Mouse (Mus musculus) myocyte (in vitro differentiated cells): ENCODE measurements at regions not wholly inside any gene's neighbourhood (a gene's known extent, or its start where the extent isn't known, plus 50 kb on each side); places are given as distances from the start of the nearest gene placed in this dataset.

ENCODE experiments used
- H3K27me3 ChIP-seq: one replicate; pipeline ENCODE4 v1.6.1; 2011; ENCODE audit not compliant: control insufficient read depth, insufficient read depth, insufficient read length
- H3K36me3 ChIP-seq: one replicate; pipeline ENCODE4 v1.6.1; 2011; ENCODE audit not compliant: control insufficient read depth, insufficient read depth
- H3K4me2 ChIP-seq: one replicate; pipeline ENCODE4 v1.6.1; 2011; ENCODE audit warnings: low read depth, control low read depth
- H3K4me3 ChIP-seq: one replicate; pipeline ENCODE4 v1.5.1; 2011; ENCODE audit warnings: mild to moderate bottlenecking, control low read depth, moderate library complexity
- H3K79me2 ChIP-seq: one replicate; pipeline ENCODE4 v1.6.1; 2011; ENCODE audit not compliant: control insufficient read depth, insufficient read depth
- H3ac ChIP-seq: one replicate; pipeline ENCODE4 v1.6.1; 2011; ENCODE audit not compliant: control insufficient read depth, insufficient read length
- CEBPB ChIP-seq: IDR thresholded peaks from 2 replicates; pipeline ENCODE4 v1.6.1; 2011; ENCODE audit warnings: mild to moderate bottlenecking, moderate library complexity; ENCODE audit not compliant: poor library complexity, insufficient read depth, severe bottlenecking
- E2F4 ChIP-seq: IDR thresholded peaks from one replicate; pipeline ENCODE4 v1.6.1; 2011; ENCODE audit warnings: mild to moderate bottlenecking, control low read depth, moderate library complexity; ENCODE audit not compliant: insufficient read depth
- MAX ChIP-seq: IDR thresholded peaks from one replicate; pipeline ENCODE4 v1.6.1; 2011; ENCODE audit warnings: low read depth, mild to moderate bottlenecking, control low read depth
- MYOD1 ChIP-seq, 3 experiments: IDR thresholded peaks; one replicate each; pipeline ENCODE4 v1.6.1; 2011; ENCODE audit warnings: control low read depth in 2 of 3, low read depth in 2 of 3, mild to moderate bottlenecking in 2 of 3, moderate library complexity in 1 of 3; ENCODE audit not compliant: insufficient read length in 2 of 3, control insufficient read depth in 1 of 3
- MYOG ChIP-seq, 3 experiments: IDR thresholded peaks; one replicate each; pipeline ENCODE4 v1.6.1; 2011; ENCODE audit warnings: control low read depth in 2 of 3, low read depth in 2 of 3, mild to moderate bottlenecking in 2 of 3; ENCODE audit not compliant: insufficient read length in 2 of 3, control insufficient read depth in 1 of 3, insufficient read depth in 1 of 3
- POLR2A ChIP-seq: IDR thresholded peaks from one replicate; pipeline ENCODE4 v1.6.1; 2011; ENCODE audit warnings: low read depth, mild to moderate bottlenecking, control low read depth, moderate library complexity; ENCODE audit not compliant: insufficient read length
- POLR2AphosphoS2 ChIP-seq: IDR thresholded peaks from one replicate; pipeline ENCODE4 v1.6.1; 2011; ENCODE audit warnings: low read depth, control low read depth; ENCODE audit not compliant: insufficient read length
- REST ChIP-seq: IDR thresholded peaks from one replicate; pipeline ENCODE4 v1.6.1; 2011; ENCODE audit warnings: mild to moderate bottlenecking, control low read depth, moderate library complexity; ENCODE audit not compliant: insufficient read depth, insufficient read length
- SRF ChIP-seq: IDR thresholded peaks from one replicate; pipeline ENCODE4 v1.6.1; 2011; ENCODE audit warnings: low read depth; ENCODE audit not compliant: control insufficient read depth, insufficient read length
- TCF12 ChIP-seq: IDR thresholded peaks from one replicate; pipeline ENCODE4 v1.6.1; 2011; ENCODE audit warnings: mild to moderate bottlenecking, control low read depth; ENCODE audit not compliant: poor library complexity, insufficient read depth, severe bottlenecking
- TCF3 ChIP-seq: IDR thresholded peaks from one replicate; pipeline ENCODE4 v1.6.1; 2011; ENCODE audit warnings: low read depth, control low read depth; ENCODE audit not compliant: insufficient read length
- USF1 ChIP-seq: IDR thresholded peaks from one replicate; pipeline ENCODE4 v1.6.1; 2011; ENCODE audit warnings: low read depth, mild to moderate bottlenecking, control low read depth, moderate library complexity

DNA sequence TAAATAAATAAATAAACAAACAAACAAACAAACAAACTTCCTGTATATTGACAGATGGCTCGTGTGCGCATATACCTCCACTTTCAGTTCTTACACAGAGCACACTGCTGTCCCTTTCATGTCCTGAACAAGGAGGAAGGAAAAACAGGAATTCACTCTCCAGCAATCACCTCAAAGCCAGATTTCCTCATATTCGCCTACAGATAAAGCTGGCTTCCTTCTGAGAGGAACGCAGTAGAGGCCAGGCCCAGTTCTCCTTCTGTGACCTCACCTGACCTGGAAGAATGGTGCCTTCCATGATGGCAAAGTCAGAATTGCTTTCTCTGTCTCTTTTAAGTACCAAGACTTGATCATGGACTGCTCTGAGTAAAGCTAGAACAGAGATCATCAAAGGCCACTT is 98.1 kb upstream of the Myo10 start:
- TF ChIP-seq MAX (no peak), MYOG (IDR thresholded peaks at IDR 0.05; ENCODE audit: control insufficient read depth in 1 of 3, insufficient read depth in 1 of 3, insufficient read length in 2 of 3, low read depth in 2 of 3) (no peak), POLR2AphosphoS2 (no peak), E2F4 (no peak), POLR2A (no peak)
- Histone ChIP-seq H3K79me2 (no peaks in the 10 kb centered on the region), H3ac (no peak overlapping the region), H3K4me3 (no peak overlapping the region), H3K27me3 (no peaks in the 10 kb centered on the region), H3K4me2 (no peak overlapping the region), H3K36me3 (no peaks in the 10 kb centered on the region)

DNA sequence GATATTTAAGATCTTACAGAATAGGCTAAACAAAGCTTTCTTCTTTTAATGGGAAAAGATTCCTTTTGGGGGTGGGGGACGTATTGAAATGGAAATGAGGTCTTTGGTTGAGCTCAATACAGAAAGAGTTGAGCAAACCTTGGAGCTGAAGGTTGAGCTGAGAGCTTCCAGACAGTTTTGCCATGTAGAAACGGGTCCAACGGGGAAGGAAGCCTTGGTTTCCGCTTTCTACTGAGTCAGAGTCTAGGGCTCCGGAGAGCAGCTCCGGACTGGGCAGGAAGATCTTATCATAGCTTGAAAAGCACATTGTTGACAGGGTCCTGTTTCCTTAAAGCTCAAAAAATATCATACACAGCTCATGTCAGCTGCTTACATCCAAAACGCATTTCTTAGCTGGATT is 97.0 kb upstream of the Myo10 start:
- H3K4me2 ChIP-seq: no peak overlapping the region
- no peaks in the 10 kb centered on the region for H3K79me2 ChIP-seq
- no peak overlapping the region for H3ac ChIP-seq
- H3K4me3 ChIP-seq: no peak overlapping the region
- no peaks in the 10 kb centered on the region for H3K27me3 ChIP-seq
- TF ChIP-seq E2F4 (no peak), MYOD1 (IDR thresholded peaks at IDR 0.05; ENCODE audit: control insufficient read depth in 1 of 3, insufficient read length in 2 of 3, low read depth in 2 of 3) (no peak), TCF12 (no peak), POLR2A (no peak), SRF (no peak), MYOG (IDR thresholded peaks at IDR 0.05; ENCODE audit: control insufficient read depth in 1 of 3, insufficient read depth in 1 of 3, insufficient read length in 2 of 3, low read depth in 2 of 3) (no peak), CEBPB (no peak), USF1 (no peak), POLR2AphosphoS2 (no peak), MAX (no peak), TCF3 (no peak), REST (no peak)
- no peaks in the 10 kb centered on the region for H3K36me3 ChIP-seq

DNA sequence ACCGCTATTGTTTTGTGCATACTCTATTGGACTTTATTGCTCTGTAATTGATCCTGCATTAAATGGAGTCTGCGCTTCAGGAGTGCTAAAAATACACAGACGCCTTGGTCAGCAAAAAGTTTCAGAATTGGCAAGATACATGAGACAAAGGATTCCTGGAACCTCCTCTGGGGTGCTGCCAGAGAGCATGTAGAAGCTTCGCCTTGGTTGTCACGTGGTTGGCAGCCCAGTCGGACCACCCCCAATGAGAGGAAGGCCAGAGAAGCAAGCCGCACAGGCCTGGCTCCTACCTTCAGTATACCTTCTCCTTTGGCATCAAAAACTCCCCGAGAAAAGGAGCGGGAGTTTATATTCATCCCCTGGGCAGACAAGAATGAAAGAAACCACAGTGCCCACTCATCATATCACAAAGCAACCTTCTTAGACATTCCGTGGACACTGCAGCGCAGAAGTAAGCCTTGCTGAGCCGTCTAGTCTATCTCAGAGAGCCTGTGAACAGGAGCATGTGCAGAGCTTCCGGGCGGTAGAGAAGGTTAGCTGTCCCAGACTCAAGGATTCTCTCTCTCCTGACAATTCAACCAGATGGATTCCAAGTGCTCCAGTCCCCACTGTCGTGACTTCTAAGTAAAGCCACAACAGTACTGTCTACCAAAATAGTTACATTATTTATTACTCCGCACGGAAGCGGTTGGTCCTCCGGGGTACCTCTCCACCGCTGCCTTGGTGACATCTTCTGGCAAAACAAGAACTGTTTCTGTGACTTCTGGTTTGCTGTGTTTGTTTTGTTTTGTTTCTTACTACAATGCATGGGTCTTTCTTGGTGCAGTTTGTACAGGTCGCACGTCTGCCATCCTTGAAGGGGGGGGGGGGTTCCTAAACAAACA is 85.6 kb upstream of the Myo10 start:
- no peak for TF ChIP-seq SRF
- no peak for TF ChIP-seq CEBPB
- H3K4me3 ChIP-seq: no peak overlapping the region
- no peak overlapping the region for H3ac ChIP-seq
- H3K79me2 ChIP-seq: no peaks in the 10 kb centered on the region
- H3K36me3 ChIP-seq: no peaks in the 10 kb centered on the region
- H3K27me3 ChIP-seq: no peaks in the 10 kb centered on the region
- H3K4me2 ChIP-seq: peak overlapping the region; percentile 24

DNA sequence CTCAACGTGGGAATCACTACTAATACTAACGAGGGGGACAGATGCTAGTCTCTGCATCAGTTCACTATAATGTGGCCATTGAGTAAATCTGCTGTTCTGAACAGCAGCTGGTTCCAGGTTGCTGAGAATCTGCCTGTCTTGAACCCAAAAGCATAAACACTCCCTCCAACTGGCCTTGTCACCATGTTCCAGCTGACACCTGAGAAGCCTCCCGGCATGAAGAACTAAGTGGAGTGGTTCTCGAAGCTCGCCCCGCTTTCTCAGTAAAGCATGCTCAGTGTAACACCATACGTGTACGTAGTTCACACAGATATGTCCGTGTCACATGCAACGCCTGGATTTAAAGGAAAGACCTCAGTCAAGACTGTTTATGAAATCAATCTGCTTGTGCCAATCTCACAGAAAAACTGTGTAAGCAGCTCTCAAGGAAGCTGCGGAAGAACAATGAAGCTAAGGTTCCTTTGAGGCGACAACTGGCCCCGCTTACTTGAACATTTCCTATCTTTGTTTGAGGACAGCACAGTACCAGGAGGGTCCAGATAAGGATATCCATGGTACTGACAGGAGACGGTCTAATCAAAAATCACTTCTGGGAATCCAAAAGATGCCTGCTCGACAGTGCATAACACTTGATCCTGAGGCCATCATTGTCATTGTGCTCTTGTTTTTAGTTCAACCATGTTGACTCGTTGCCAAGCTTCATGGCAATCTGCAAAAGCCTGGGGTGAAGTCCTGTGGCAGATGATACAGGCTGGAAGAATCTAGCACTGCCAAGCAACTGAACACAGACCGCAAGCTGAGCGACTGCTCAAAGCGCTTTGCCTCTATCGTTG is 82.8 kb upstream of the Myo10 start:
- no peak overlapping the region for H3K4me3 ChIP-seq
- no peak overlapping the region for H3ac ChIP-seq
- H3K27me3 ChIP-seq: no peaks in the 10 kb centered on the region
- no peak for TF ChIP-seq TCF12
- no peak for TF ChIP-seq E2F4
- no peak for TF ChIP-seq REST
- no peak for TF ChIP-seq MYOG (IDR thresholded peaks at IDR 0.05; ENCODE audit: control insufficient read depth in 1 of 3, insufficient read depth in 1 of 3, insufficient read length in 2 of 3, low read depth in 2 of 3)
- TF ChIP-seq CEBPB: no peak
- no peak for TF ChIP-seq USF1
- no peak for TF ChIP-seq MAX
- no peak for TF ChIP-seq POLR2AphosphoS2
- TF ChIP-seq SRF: no peak
- no peak for TF ChIP-seq MYOD1 (IDR thresholded peaks at IDR 0.05; ENCODE audit: control insufficient read depth in 1 of 3, insufficient read length in 2 of 3, low read depth in 2 of 3)
- TF ChIP-seq TCF3: no peak
- TF ChIP-seq POLR2A: no peak
- H3K36me3 ChIP-seq: no peaks in the 10 kb centered on the region
- H3K79me2 ChIP-seq: no peaks in the 10 kb centered on the region
- H3K4me2 ChIP-seq: no peak overlapping the region

DNA sequence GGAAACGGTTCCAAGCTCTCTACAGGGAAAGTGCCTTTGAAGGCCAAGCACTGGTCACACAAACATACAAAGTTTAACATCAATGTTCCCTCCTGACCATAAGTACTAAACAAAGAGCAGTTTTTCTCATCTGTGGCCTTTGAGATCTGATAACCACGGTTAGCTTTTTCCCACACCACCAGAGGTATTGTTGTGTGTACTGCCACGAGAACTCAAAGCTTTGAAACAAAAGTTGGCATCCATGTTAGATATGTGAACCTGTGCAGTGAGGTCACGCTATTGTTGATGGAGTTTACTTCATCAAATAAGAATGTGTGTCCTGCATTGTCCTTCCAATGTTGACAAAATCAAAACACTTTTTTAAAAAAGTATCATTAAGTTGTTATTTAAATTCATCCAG is 79.9 kb upstream of the Myo10 start:
- no peak for TF ChIP-seq POLR2A
- no peak for TF ChIP-seq E2F4
- TF ChIP-seq REST: no peak
- TF ChIP-seq MAX: no peak
- no peak for TF ChIP-seq POLR2AphosphoS2
- no peak for TF ChIP-seq TCF12
- no peak for TF ChIP-seq SRF
- Histone ChIP-seq H3K36me3 (no peaks in the 10 kb centered on the region), H3K27me3 (no peaks in the 10 kb centered on the region), H3K4me2 (no peak overlapping the region), H3K4me3 (no peak overlapping the region), H3K79me2 (no peaks in the 10 kb centered on the region), H3ac (no peak overlapping the region)
